Mouse (Mus musculus) fat pad, adult 2 months (tissue): ENCODE measurements around the gene Cyp2t4.

Experiments used
- DNase-seq: peaks from one replicate; pipeline ENCODE4 v3.0.0-alpha.2; 2011; ENCODE audit warnings: low read depth, low spot score; ENCODE audit errors: extremely low read depth

The Cyp2t4 gene

DNA sequence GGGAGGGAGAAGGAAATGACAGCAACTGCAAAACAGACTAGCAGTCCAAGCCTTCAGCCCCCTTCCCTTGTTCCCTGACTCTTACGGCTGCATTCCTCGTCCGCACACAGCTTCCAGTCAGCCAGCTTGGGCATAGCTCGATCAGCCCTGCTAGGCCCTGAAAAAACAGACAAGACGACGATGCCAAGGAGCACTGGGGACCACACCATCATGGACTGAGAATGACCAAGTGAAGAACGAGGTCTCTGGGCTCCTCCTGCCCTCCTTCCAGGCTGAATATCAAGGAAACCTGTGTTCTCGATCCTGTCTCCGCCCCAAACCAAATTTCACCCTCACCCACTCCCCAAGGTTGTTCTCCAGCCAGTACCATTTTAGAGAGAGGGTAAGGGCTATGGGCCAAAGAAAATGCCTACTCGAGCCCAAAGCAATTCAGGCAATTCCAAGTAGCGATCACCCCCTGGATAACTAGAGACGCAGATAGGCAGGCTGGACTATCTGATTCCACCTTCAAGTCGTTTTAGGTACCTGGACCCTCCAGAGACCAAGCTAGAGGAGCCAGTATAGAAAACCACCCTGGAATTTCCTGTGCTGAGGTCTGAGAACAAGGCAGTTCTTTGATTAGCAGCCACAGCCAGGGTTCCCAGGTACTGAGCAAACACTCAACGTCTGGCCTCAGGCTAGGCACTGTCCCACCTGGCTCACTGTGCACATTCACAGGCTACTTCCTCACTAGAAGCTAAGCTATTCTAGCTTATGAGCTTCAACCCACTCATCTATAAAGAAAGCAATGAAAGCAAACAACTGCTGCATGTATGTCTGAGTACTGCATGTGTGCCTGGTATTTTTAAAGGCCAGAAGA, 27.6 kb downstream of the Cyp2t4 start, which contains the start of the genes Gm21983 and Mia:
TSS of gene Gm21983 (minus strand) at position 250 of the 859 bp plus-strand sequence.
TSS of gene Mia (minus strand) at position 321 of the 859 bp plus-strand sequence.
- no peak for DNase-seq

DNA sequence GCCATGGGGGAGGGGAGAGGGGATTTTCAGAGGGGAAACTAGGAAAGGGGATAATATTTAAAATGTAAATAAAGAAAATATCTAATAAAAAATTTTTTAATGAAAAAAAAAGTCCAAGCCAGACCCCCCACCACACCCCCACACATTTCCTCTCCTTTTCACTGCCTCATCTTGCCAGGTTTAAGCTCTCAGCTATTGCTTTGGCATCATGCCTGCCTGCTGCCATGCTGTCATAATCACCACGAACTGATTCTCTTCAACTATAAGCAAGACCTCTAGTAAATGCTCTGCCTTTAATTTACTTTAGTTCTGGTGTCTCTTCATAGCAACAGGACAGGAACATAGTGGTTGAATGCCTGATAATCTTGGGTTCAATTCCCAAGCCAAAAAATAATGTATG, 29.0 kb downstream of the Cyp2t4 start:
- DNase-seq: no peak

DNA sequence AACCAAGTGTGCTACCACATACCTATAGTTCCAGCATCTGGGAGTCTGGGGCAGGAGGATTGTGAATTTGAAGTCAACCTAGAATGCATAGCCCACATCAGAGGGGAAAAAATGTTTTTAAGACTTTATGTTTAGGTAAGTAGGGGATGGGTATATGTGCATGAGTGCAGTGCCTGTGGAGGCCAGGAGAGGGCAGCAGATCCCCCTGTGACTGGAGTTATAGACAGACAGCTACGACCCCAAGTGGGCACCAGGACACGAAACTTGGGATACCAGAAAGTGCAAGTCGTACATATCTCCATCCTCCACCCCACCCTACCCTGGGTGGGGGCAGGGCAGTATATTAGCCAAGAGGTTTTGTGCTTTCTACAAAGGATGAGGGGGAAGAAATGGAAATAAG, 31.4 kb downstream of the Cyp2t4 start:
- DNase-seq: no peak

DNA sequence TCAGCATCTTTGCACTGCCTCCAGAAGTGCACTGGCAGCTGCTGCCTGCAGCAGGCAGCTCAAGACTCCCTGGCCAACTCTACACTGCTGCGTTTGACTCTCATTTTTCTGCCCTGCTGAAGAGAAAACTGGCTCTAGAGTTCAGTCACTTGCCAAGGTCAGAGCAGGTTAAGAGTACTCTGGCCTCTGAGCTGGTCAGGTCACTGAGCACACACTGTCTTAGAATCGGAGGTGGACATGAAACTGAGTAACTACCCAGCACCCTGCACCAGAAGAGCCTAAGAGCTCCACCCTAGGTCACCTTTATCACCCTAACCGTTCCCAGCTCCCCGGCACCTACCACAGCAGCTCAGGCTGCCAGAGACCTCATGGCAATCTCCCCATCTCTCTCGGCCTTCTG, 32.5 kb downstream of the Cyp2t4 start:
- DNase-seq: no peak

DNA sequence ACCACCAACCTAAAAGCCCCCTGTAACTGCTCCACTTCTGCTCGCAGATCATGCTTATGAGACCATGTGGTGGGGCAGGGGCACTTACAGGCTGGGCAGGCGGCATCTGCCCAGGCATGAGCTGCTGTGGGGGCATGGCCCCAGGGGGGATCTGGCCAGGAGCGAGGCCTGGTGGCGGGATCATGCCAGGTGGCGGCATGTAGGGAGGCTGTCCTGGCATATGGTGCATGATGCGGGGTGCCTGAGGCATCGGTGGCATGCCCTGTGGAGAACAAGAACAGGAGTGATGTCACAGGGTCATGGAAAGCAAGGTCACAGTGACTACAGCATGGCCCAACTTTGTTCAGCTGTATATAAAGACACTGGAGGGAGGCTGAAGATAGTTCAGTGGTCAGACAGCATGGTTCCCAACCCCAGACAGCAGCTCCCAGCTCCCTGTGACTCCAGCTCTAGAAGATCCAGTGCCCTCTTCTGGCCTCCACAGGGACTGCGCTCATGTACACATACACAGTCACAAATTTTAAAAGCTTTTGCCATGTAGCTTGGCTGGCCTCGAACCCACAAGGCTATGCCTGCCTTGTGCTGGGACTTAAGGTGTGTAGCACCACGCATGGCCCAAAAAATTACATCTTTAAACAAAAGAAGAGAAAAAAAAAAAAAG, 35.9 kb downstream of the Cyp2t4 start:
- no peak for DNase-seq

DNA sequence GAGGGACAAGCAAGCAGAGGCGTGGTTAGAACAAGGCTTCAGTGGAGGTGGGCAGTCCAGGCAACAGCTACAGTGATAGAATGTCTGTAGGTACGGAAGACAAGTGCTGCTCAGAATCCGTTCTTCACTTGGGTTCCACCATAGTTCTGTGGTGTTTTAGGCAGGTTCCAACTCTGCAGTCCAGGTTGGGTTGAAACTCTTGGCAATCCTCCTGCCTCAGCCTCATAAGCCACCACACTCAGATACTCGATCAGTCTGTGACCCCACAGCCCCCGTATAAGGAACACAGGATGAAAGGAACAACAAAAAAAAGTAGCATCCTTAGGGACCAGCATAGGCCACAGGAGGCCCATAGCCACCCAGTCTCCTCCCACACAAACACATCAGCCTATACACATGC, 38.9 kb downstream of the Cyp2t4 start:
- DNase-seq: no peak

DNA sequence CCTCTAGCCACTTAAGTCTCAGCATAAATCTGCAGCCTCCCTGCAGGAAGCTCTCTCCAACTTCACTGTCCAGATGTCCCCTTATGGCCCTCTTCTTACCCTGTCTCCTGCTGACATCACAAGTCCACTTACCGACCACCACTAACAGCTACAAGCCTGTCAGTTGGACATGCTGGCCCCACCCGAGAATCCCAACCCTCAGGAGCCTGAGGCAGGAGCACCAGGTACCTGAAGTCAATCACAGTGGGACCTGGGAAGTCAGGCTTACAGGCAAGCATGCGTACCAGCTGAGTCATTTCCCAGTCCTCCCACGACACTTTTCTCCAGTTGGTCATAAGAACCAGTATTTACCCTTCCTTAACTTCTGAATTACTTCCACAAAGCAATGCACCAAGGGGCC, 40.2 kb downstream of the Cyp2t4 start:
- no peak for DNase-seq

DNA sequence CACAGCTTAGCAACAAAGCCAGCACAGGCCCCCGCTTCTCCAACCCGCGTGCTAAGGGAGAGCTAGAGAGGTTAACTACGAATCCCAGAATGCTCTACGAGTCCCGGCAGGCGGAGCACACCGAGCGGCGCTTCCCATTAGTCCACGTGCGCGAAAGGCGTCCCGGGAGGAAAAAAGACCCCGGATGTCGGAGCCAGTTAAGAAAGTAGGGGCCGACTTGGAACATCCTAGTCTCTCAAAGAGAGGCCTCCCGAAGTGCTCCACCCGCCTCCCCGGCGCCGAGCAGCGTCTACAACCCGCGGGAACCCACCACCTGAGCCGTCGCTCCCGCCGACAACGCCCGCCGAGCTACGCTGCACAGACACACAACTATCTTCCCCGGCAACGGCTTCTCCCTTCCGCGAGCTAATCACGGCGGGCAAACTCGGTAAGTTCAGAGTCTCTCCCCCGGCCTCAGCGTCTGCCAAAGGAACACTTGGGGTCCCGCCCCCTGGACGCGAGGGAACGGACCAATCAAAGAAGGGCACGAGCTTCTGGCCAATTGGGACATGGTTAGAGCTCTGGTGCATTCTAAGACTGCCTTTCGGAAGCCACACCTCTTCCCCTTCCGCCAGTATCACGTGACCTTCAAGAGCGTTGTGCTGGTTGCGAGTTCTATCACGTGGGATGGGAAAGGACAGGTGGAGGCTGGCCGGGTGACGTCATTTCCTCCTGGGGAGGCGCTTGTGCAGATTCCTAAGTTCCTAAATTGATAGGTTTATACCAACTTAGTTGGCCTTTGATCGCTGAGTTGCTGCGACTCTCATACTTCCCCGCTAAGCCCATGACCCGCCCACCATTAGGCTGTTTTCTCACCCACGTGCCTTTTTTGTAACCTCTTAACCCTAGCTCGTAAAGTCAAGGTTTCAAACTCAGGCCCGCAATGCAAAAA, 42.4 kb downstream of the Cyp2t4 start, which contains the start of the genes BC024978 and Snrpa:
TSS of gene BC024978 (plus strand) at position 101 of the 931 bp plus-strand sequence.
TSS of gene Snrpa (minus strand) at position 591 of the 931 bp plus-strand sequence.
- peak; percentile 99 for DNase-seq

DNA sequence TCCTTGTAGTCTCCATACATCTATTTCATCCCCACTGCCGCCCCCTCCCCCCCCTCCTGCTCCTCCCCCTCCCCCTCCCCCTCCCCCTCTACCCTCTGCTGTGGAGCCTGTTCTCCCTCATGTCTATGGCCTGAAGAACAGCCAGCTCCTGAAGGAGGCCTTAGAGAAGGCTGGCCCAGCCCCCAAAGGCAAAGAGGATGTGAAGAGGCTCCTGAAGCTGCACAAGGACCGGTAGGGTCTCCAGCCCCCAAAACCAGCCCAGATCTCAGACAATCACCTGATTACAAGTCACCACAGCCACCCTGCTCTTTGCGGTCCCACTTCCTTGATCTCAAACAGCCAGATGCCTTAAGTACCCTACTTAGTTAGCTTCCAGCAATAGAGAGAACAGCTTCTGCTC, 43.6 kb downstream of the Cyp2t4 start:
- no peak for DNase-seq

DNA sequence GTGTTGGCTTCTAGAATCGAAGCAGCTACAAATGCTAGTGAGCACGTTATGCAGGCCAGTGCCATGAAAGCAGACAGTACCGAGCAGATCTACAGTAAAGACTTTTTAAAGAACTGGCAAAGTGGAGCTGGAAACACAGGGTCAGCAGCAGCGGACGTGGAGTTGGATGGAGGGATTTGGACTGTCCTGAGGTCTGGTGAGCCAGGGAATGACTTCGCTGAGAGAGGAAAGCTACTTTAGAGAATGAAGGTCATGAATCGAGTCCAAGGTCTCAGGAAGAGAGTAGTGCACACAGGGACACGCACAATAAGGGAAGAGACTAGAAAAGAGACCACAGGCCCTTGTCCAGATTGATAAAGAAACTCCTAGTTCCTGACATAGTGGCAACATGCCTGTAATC, 44.1 kb downstream of the Cyp2t4 start:
- no peak for DNase-seq

DNA sequence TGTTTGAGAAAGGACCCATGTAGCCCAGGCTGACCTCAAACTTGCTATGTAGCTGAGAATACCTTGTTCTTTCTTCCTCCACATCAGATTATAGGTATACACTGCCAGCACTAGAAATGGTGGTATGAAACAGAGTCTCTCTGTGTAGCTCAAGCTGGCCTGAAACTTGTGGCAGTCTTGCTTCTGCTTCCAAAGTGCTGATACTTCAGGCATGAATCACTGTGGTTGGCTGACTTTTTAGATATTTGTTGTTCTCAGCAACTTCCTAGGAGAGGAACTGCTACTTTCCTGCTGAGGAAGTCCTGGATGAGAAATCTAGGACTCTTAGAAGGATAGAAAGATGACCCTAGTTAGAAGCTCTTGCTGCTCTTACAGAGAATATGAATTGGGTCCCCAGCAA, 44.8 kb downstream of the Cyp2t4 start:
- DNase-seq: no peak

DNA sequence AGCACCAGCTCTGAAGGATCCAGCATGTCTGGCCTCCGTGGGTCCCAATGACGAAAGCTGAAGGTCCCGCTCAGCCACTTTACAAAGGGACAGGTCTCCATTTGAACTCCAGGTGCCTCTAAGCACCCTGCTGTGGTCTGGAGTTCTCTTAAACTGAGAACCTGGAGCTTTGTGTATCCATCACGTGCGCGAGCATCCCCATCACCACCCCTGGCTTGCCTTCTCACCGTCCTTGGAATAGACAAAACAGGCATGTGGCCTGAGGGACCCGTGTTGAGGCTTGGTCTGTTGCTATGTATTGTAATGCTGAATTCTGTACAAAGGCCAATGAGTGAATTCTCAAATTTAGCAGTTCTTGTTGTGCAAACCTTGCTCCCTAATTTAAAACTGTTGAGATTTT, 45.3 kb downstream of the Cyp2t4 start:
- DNase-seq: no peak

DNA sequence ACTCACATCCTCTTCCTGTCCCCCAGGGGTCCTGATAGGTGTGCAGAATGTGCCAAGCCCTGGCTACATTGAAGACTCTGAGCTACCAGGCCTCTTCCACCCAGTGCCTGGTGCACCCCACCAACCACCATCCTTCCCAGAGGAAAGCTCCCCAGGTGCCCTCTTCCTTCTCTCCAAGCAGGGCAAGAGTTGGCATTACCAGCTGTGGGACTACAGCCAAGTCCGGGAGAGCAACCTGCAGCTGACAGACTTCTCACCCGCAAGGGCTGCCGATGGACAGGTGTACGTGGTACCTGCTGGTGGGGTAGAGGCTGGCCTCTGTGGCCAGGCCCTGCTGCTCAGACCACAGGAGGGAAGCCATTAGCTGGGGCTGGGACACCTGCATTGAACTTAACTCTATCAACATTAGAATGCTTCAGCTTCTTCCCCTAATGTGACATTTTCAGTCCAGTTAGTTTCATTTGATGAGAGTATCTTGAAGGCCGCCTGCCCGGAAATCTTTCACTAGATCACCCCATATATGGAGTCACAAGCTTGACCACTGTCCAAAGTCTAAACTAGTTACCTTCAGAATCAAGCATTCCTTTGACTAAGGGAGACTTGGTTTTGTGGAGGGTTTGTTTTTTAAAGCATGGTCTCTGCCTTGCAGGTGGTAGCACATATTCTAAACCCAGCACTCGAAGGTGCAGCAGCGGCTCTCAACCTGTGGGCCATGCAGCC, 50.4 kb downstream of the Cyp2t4 start:
- no peak for DNase-seq
